Mouse (Mus musculus): Measurements from ENCODE around the gene Padi2. TPM values are rescaled to one million over a fixed set of nuclear protein-coding genes. Genes with fewer than 3 reads are reported as not detected.

Gene Padi2
- polyA plus RNA-seq, 1 experiment from 2014 or later, result 0.23 TPM

DNA sequence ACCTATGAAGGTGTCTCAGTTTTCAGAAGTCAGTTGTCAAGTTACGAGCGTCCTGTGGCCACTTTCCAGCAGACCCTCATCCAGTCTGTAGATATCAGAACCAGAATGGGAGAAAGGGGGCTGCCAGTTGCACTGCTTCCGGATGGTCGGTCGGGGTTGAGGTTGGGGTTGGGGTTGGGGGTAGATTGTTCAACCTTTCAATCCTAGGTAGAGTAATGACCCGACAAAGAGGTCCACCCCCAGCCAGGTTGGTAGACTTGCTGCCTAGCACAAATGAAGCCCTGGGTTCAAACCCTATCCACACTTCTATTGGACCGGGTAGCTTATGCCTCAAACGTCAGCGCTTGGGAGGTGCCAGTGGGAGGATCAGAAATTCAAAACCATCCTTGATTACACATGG lies 27.5 kb upstream of the Padi2 start:
- WGBS, result 93% methylated on average over 9 of the region's 9 CpGs
- H3K36me3 ChIP-seq (ENCODE audit: control insufficient read depth, insufficient read depth, low read length), result no peaks in the 10 kb centered on the region
- no peak overlapping the region for H3K4me3 ChIP-seq (ENCODE audit: low read depth, low read length)
- no peak for ATAC-seq (replicated peaks; ENCODE audit: low FRiP score)
- no peak overlapping the region for H3K4me2 ChIP-seq (ENCODE audit: low read depth, low read length, severe bottlenecking)
- peak; percentile 19 for DNase-seq (ENCODE audit: low spot score)
- no peaks in the 10 kb centered on the region for H3K4me1 ChIP-seq (replicated peaks; ENCODE audit: control insufficient read depth, insufficient read depth, low read length)
- no peaks in the 10 kb centered on the region for H3K9me3 ChIP-seq (ENCODE audit: control insufficient read depth, low read length)
- no peaks in the 10 kb centered on the region for H3K27me3 ChIP-seq (ENCODE audit: control insufficient read depth, insufficient read depth, low read length)
- H3K27ac ChIP-seq (ENCODE audit: low read depth, low read length), result no peak overlapping the region
- H3K9ac ChIP-seq (ENCODE audit: low read length), result no peak overlapping the region

- no peaks in the 10 kb centered on the region for H3K4me1 ChIP-seq (replicated peaks; ENCODE audit: control insufficient read depth, insufficient read depth, low read length)
- H3K9me3 ChIP-seq (ENCODE audit: control insufficient read depth, low read length), result no peaks in the 10 kb centered on the region
- H3K9ac ChIP-seq (ENCODE audit: low read length), result no peak overlapping the region
- no peak overlapping the region for H3K4me2 ChIP-seq (ENCODE audit: low read depth, low read length, severe bottlenecking)
- H3K27ac ChIP-seq (ENCODE audit: low read depth, low read length), result no peak overlapping the region
- no peak overlapping the region for H3K4me3 ChIP-seq (ENCODE audit: low read depth, low read length)
- ATAC-seq (replicated peaks; ENCODE audit: low FRiP score) (no peak), DNase-seq (ENCODE audit: low spot score) (peak; percentile 27)
- 91% methylated on average over 6 of the region's 6 CpGs for WGBS
- H3K27me3 ChIP-seq (ENCODE audit: control insufficient read depth, insufficient read depth, low read length), result no peaks in the 10 kb centered on the region
- no peaks in the 10 kb centered on the region for H3K36me3 ChIP-seq (ENCODE audit: control insufficient read depth, insufficient read depth, low read length)
These were observed 27.0 kb upstream of the Padi2 start for GRCm38 (mm10) chr4:140879116-140879515.

- ATAC-seq (replicated peaks; ENCODE audit: low FRiP score) (no peak), DNase-seq (ENCODE audit: low spot score) (peak; percentile 35)
- H3K27ac ChIP-seq (ENCODE audit: low read depth, low read length), result no peak overlapping the region
These were observed 26.4 kb upstream of the Padi2 start for GRCm38 (mm10) chr4:140879739-140880138.

DNA sequence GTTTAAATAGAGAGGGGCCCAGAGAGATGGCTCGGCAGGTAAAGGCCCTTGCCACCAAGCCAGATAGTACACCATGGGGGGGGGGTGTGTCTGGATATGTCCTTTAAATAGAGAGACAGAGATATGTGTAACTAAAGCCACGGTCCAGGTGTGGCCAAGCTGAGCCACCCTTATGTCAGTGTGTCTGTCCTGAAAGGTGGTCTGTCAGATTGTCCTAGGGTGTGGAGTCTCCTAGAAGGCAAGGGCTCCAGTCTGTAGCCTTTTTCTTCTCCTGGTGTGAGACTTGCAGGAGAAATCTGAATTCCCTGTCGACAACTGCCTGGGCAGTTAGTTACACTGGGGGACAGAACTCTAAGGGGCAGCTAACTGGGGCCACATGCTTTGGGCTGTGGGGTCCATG lies 25.9 kb upstream of the Padi2 start:
- 76% methylated on average over 3 of the region's 3 CpGs for WGBS

More at GRCm38 (mm10) chr4:140879739-140880138, 26.4 kb upstream of the Padi2 start:
- 76% methylated on average over 4 of the region's 4 CpGs for WGBS
- H3K27me3 ChIP-seq (ENCODE audit: control insufficient read depth, insufficient read depth, low read length), result no peaks in the 10 kb centered on the region
- H3K9me3 ChIP-seq (ENCODE audit: control insufficient read depth, low read length), result no peaks in the 10 kb centered on the region
- no peaks in the 10 kb centered on the region for H3K36me3 ChIP-seq (ENCODE audit: control insufficient read depth, insufficient read depth, low read length)
- no peak overlapping the region for H3K9ac ChIP-seq (ENCODE audit: low read length)
- H3K4me2 ChIP-seq (ENCODE audit: low read depth, low read length, severe bottlenecking), result no peak overlapping the region
- H3K4me1 ChIP-seq (replicated peaks; ENCODE audit: control insufficient read depth, insufficient read depth, low read length), result no peaks in the 10 kb centered on the region
- no peak overlapping the region for H3K4me3 ChIP-seq (ENCODE audit: low read depth, low read length)

GRCm38 (mm10) chr4:140881026-140881670 lies 25.0 kb upstream of the Padi2 start:
- DNase-seq (ENCODE audit: low spot score) (peak; percentile 49), ATAC-seq (replicated peaks; ENCODE audit: low FRiP score) (no peak)
- H3K27me3 ChIP-seq (ENCODE audit: control insufficient read depth, insufficient read depth, low read length), result no peaks in the 10 kb centered on the region
- H3K4me1 ChIP-seq (replicated peaks; ENCODE audit: control insufficient read depth, insufficient read depth, low read length), result no peaks in the 10 kb centered on the region
- no peak overlapping the region for H3K27ac ChIP-seq (ENCODE audit: low read depth, low read length)
- H3K4me2 ChIP-seq (ENCODE audit: low read depth, low read length, severe bottlenecking), result no peak overlapping the region
- H3K9me3 ChIP-seq (ENCODE audit: control insufficient read depth, low read length), result no peaks in the 10 kb centered on the region
- no peaks in the 10 kb centered on the region for H3K36me3 ChIP-seq (ENCODE audit: control insufficient read depth, insufficient read depth, low read length)
- H3K9ac ChIP-seq (ENCODE audit: low read length), result no peak overlapping the region
- WGBS, result 86% methylated on average over 8 of the region's 8 CpGs
- no peak overlapping the region for H3K4me3 ChIP-seq (ENCODE audit: low read depth, low read length)

More for the DNA sequence above, 25.9 kb upstream of the Padi2 start:
- no peak overlapping the region for H3K4me2 ChIP-seq (ENCODE audit: low read depth, low read length, severe bottlenecking)
- H3K9ac ChIP-seq (ENCODE audit: low read length), result no peak overlapping the region
- H3K4me3 ChIP-seq (ENCODE audit: low read depth, low read length), result no peak overlapping the region
- DNase-seq (ENCODE audit: low spot score) (peak; percentile 10), ATAC-seq (replicated peaks; ENCODE audit: low FRiP score) (no peak)
- no peaks in the 10 kb centered on the region for H3K4me1 ChIP-seq (replicated peaks; ENCODE audit: control insufficient read depth, insufficient read depth, low read length)
- H3K27me3 ChIP-seq (ENCODE audit: control insufficient read depth, insufficient read depth, low read length), result no peaks in the 10 kb centered on the region
- H3K9me3 ChIP-seq (ENCODE audit: control insufficient read depth, low read length), result no peaks in the 10 kb centered on the region
- no peaks in the 10 kb centered on the region for H3K36me3 ChIP-seq (ENCODE audit: control insufficient read depth, insufficient read depth, low read length)
- no peak overlapping the region for H3K27ac ChIP-seq (ENCODE audit: low read depth, low read length)

DNA sequence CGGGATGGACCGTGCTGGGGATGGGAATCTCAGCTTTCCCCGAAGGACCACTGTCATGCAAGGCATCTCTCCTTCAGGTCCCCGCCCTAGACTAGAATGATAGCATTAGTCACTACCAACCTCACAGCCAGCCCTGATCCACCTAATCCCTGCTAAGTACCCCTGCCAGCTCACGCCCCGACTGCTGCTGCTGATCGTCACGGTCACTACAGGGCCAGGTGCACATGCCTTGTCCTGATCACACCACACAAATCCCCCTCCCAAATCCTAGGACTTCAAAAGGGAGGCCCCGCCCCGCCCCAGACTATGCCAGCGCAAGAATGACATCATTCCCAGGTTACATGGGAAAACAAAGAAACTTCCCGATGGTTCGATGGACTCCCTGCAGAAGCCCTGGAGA lies 24.4 kb upstream of the Padi2 start:
- Histone ChIP-seq H3K27ac (ENCODE audit: low read depth, low read length) (no peak overlapping the region), H3K4me3 (ENCODE audit: low read depth, low read length) (no peak overlapping the region), H3K4me1 (replicated peaks; ENCODE audit: control insufficient read depth, insufficient read depth, low read length) (no peaks in the 10 kb centered on the region), H3K9me3 (ENCODE audit: control insufficient read depth, low read length) (no peaks in the 10 kb centered on the region), H3K36me3 (ENCODE audit: control insufficient read depth, insufficient read depth, low read length) (no peaks in the 10 kb centered on the region), H3K27me3 (ENCODE audit: control insufficient read depth, insufficient read depth, low read length) (no peaks in the 10 kb centered on the region), H3K4me2 (ENCODE audit: low read depth, low read length, severe bottlenecking) (no peak overlapping the region), H3K9ac (ENCODE audit: low read length) (no peak overlapping the region)
- 90% methylated on average over 13 of the region's 13 CpGs for WGBS
- DNase-seq (ENCODE audit: low spot score), result peak; percentile 41
- ATAC-seq (replicated peaks; ENCODE audit: low FRiP score), result no peak

DNA sequence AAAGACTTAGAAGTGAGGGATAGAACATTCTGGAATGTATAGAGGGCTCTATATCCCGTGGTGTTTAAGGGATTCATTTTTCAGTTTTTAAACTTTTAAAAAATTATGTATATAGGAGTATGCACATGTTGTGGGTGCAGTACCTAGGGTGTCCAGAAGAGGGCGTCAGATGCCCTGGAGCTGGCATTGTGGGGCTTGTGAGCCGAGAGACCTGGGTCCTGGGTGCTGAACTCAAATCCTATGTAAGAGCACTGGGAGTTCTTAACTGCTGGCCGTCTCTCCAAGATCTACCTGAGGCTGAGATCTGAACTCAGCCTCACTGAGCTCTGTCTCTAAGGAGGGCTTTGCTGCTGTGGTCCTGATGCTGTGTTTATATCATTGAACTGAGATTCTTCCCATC lies 23.8 kb upstream of the Padi2 start:
- Histone ChIP-seq H3K4me1 (replicated peaks; ENCODE audit: control insufficient read depth, insufficient read depth, low read length) (no peaks in the 10 kb centered on the region), H3K9me3 (ENCODE audit: control insufficient read depth, low read length) (no peaks in the 10 kb centered on the region), H3K9ac (ENCODE audit: low read length) (no peak overlapping the region), H3K36me3 (ENCODE audit: control insufficient read depth, insufficient read depth, low read length) (no peaks in the 10 kb centered on the region), H3K27ac (ENCODE audit: low read depth, low read length) (no peak overlapping the region), H3K4me3 (ENCODE audit: low read depth, low read length) (no peak overlapping the region), H3K4me2 (ENCODE audit: low read depth, low read length, severe bottlenecking) (no peak overlapping the region), H3K27me3 (ENCODE audit: control insufficient read depth, insufficient read depth, low read length) (no peaks in the 10 kb centered on the region)
- whole genome bisulfite sequencing, result 64% methylated on average over 4 of the region's 4 CpGs
- ATAC-seq (replicated peaks; ENCODE audit: low FRiP score), result no peak
- peak; percentile 41 for DNase-seq (ENCODE audit: low spot score)

DNA sequence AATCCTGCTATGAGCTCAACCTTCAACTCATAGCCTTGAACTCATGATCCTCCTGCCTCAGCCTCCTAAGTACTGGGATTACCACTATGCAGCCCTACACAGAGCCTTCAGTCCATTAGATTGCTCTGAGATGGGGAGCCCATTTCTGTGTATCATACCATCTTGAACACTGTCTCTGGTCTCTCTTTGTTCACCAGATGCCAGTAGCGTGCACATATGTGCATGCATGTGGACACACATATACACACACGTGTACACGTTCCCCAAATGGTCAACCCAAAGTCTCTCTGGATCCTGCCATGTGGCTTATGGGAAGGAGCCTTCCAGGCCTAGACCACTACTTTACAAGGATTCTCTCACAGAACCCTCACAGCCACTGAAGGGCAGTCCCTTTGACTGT lies 23.2 kb upstream of the Padi2 start:
- DNase-seq (ENCODE audit: low spot score), result peak; percentile 24
- Histone ChIP-seq H3K27ac (ENCODE audit: low read depth, low read length) (no peak overlapping the region), H3K9me3 (ENCODE audit: control insufficient read depth, low read length) (no peaks in the 10 kb centered on the region), H3K9ac (ENCODE audit: low read length) (no peak overlapping the region), H3K4me2 (ENCODE audit: low read depth, low read length, severe bottlenecking) (no peak overlapping the region), H3K4me1 (replicated peaks; ENCODE audit: control insufficient read depth, insufficient read depth, low read length) (no peaks in the 10 kb centered on the region), H3K36me3 (ENCODE audit: control insufficient read depth, insufficient read depth, low read length) (no peaks in the 10 kb centered on the region), H3K4me3 (ENCODE audit: low read depth, low read length) (no peak overlapping the region), H3K27me3 (ENCODE audit: control insufficient read depth, insufficient read depth, low read length) (no peaks in the 10 kb centered on the region)
- over 99% methylated on average over 3 of the region's 3 CpGs for WGBS
- no peak for ATAC-seq (replicated peaks; ENCODE audit: low FRiP score)

- ATAC-seq (replicated peaks; ENCODE audit: low FRiP score), result no peak
- H3K4me2 ChIP-seq (ENCODE audit: low read depth, low read length, severe bottlenecking), result no peak overlapping the region
- H3K27me3 ChIP-seq (ENCODE audit: control insufficient read depth, insufficient read depth, low read length), result no peaks in the 10 kb centered on the region
- no peaks in the 10 kb centered on the region for H3K9me3 ChIP-seq (ENCODE audit: control insufficient read depth, low read length)
- 43% methylated on average over 4 of the region's 4 CpGs for WGBS
- H3K9ac ChIP-seq (ENCODE audit: low read length), result no peak overlapping the region
- no peak overlapping the region for H3K27ac ChIP-seq (ENCODE audit: low read depth, low read length)
- DNase-seq (ENCODE audit: low spot score), result peak; percentile 41
- H3K36me3 ChIP-seq (ENCODE audit: control insufficient read depth, insufficient read depth, low read length), result no peaks in the 10 kb centered on the region
- H3K4me3 ChIP-seq (ENCODE audit: low read depth, low read length), result no peak overlapping the region
- no peaks in the 10 kb centered on the region for H3K4me1 ChIP-seq (replicated peaks; ENCODE audit: control insufficient read depth, insufficient read depth, low read length)
These were observed 22.3 kb upstream of the Padi2 start for GRCm38 (mm10) chr4:140883852-140884251.
